Mouse (Mus musculus) left cerebral cortex, postnatal 36 days (tissue): ENCODE results near the gene Chn2. TPM values are rescaled to one million over a fixed set of nuclear protein-coding genes. Genes with fewer than 3 reads are reported as not detected.

Experiments used
- DNase-seq, 2 experiments: peaks; one replicate each; pipeline ENCODE4 v3.0.0; 2021 to 2022; ENCODE audit warnings: low spot score in 2 of 2, mixed read lengths in 1 of 2
- intact Hi-C: fragments of 180-260 bp; cut with DNase I; formaldehyde crosslinking; loops from one replicate; pipeline ENCODE4 v1.15.1; 2025
- total RNA-seq, 2 experiments: library from RNA; stranded (reverse); gene quantifications; 2 replicates each; pipeline ENCODE4 v1.2.3; 2021

The Chn2 gene
- total RNA-seq, 2 experiments from 2014 or later, result 42.5 to 44.8 TPM

- intact Hi-C loops, result no loop called here
- DNase-seq, result no peak
Measured at GRCm38 (mm10) chr6:54251401-54252191, 212.2 kb downstream of the Chn2 start.

- DNase-seq, result peak; percentile 29 to 30
Measured at GRCm38 (mm10) chr6:54253206-54253605, 213.9 kb downstream of the Chn2 start.

GRCm38 (mm10) chr6:54253881-54254280 is 214.5 kb downstream of the Chn2 start:
- DNase-seq, result peak; percentile 42 to 45
- intact Hi-C loops, result no loop called here

More at GRCm38 (mm10) chr6:54253206-54253605, 213.9 kb downstream of the Chn2 start:
- intact Hi-C loops, result no loop called here

DNA sequence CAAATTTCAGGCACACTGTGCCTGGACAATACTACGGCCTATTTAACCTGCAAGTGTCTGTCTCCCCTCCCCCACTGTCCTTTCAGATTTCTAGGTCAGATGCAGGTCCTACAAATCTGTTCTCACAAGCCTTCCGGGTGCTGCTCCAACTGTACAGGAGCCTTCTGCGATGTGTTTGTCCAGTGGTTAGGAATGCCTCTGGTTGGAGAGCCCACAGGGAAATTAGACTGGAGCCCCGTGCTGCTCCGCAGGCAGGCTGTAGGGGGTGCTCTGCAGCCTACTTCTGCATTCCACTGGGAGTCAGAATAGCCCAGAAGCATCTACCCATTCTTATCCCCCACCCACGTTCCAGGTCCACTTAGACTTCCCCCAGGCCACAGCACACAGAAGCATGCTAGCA is 215.4 kb downstream of the Chn2 start:
- no peak for DNase-seq
- intact Hi-C loops, result loop anchor here (5.0 kb wide), 1 partner anchor 113 kb away; no protein-coding TSS in a partner anchor

DNA sequence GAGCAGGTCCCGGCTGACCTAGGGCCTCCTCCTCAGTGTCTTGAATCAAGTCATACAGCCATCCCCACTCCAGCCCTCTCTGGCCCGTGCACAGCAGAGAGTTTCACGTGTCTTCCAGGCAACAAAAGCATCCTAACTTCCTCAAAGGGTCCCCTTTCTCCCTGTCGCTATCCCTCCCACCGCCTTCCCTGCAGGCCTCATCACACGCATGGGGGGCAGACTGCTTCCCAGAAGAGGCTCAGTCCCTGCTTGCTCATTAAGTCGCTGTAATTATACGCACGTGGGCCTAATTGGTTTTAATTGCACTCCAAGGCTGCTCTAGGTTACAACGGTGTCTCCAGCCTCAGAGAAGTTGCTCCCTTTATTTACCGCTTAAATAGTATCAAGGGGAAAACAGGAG is 216.0 kb downstream of the Chn2 start:
- no peak for DNase-seq
- intact Hi-C loops, result loop anchor here (5.0 kb wide), 1 partner anchor 112 kb away; no protein-coding TSS in a partner anchor

DNA sequence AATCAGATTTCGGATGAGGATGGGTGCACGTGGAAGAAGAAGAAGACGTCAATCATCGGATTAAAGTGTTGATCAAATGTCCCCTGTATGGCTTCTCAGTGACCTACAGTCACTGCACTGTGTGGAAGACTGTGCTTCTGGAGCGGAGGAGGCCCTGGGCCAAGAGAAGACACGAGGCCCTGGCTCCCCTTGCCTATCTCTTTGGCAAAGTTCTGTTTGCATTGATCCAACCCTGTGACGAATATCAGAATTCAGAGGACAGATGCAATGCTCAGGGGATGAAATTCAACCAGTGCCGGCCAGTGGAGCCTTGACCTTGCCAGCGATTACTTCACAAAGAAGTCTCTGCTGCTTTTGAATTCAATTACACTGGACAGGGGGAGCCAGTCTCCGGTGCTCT is 217.0 kb downstream of the Chn2 start:
- intact Hi-C loops, result loop anchor here (5.0 kb wide), 1 partner anchor 111 kb away; no protein-coding TSS in a partner anchor
- DNase-seq, result no peak

DNA sequence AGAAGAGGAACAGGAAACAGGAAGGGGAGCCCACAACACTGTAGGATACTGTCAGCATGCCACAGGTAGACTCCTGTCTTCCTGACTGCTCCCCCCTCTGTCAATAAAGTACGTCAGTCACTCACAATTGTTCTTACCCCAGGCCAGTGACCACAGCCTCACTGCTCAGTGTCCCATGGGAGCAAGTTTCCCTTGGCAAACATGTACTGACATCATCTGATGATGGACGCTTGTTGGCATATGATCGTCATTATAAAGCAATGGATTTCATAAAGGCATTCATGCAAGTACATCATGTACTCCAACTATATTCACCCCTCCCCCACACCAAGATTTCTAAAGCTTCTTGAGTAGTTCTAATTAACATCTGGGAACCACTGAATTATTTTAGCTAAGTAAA is 218.2 kb downstream of the Chn2 start:
- no peak for DNase-seq
- intact Hi-C loops, result loop anchor here (5.0 kb wide), 1 partner anchor 110 kb away; no protein-coding TSS in a partner anchor

DNA sequence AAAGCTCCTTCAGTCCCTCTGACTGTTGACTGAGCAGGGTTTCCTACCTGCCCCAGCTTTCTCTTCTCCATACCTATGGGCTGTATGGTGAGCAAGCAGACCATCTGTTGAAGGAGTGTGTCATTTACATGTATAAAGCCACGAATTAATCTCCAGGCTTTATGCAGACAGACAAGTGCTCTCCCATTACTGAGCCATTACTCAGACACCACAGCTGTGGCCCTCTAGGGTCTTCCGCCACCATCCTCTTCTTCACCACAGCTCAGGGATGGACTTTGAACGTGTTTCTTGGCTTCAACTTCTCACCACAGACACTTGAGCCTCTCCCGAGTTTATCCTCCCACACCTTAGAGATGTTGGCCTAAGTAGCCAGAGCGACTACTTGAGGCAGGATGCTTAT is 219.1 kb downstream of the Chn2 start:
- DNase-seq, result no peak
- intact Hi-C loops, result loop anchor here (5.0 kb wide), 1 partner anchor 109 kb away; no protein-coding TSS in a partner anchor

DNA sequence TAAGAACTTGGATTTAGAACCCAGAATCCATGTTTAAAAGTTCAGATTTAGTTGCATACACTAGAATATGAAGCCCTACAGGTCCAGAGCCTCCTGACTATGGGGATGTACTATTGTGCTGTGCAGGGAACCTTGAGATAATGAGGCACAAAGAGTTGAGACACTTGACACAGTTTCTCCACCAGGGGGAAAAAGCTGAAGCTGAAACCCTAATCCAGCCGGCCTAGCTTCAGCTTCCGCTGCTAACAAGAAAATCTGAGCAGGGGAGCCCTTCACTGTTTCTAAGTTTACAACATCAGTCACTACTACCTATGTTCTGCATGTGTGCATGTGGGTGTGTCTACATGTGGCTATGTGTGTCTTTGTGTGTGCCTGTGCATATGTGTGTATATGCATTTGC is 223.4 kb downstream of the Chn2 start:
- no peak for DNase-seq
- intact Hi-C loops, result no loop called here

DNA sequence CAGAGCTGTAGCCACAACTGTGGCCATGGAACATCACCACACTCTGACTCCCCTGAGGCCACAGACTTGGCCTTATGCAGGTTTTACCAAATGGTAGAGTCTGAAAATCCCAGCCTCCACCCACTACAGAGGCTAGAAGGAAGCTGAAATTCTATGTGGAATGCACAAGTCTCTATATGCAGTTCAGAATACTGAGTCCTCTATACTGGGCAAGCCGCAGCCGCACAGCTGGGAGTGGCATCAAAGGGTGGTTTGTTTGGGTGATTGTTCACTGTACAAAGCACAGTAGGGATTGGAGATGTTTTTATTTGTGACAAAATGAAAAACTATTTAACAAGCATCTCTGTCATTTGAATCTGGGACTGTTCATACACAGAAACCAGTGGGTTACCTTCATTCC is 224.5 kb downstream of the Chn2 start:
- intact Hi-C loops, result no loop called here
- no peak for DNase-seq

- intact Hi-C loops, result no loop called here
- DNase-seq, result no peak
Measured at GRCm38 (mm10) chr6:54264537-54264936, 225.2 kb downstream of the Chn2 start.

- intact Hi-C loops, result no loop called here
- no peak for DNase-seq
Measured at GRCm38 (mm10) chr6:54265384-54265783, 226.0 kb downstream of the Chn2 start.

GRCm38 (mm10) chr6:54272556-54273378 is 233.4 kb downstream of the Chn2 start:
- no peak for DNase-seq
- intact Hi-C loops, result no loop called here

DNA sequence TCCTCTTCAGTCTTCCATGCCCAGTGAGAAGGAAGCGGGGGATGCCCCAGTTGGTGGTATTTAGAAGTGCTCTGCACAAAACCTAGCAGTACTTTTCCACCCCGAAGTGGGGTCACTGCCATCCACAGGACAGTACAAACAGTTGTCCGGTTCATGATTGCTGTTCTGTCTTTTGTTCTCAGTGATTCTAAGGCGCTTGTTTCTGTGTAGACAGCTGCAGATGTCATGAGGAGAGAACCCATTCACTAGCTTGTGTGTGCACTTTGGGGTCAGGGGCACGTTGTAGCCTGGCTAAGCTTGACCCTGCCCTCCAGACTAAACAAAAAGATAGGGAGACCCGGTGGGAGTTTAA is 234.0 kb downstream of the Chn2 start:
- intact Hi-C loops, result no loop called here
- DNase-seq, result no peak

- DNase-seq, result no peak
- intact Hi-C loops, result no loop called here
Measured at GRCm38 (mm10) chr6:54277234-54277633, 237.9 kb downstream of the Chn2 start.

GRCm38 (mm10) chr6:54277828-54278227 is 238.5 kb downstream of the Chn2 start:
- DNase-seq, result no peak
- intact Hi-C loops, result no loop called here

DNA sequence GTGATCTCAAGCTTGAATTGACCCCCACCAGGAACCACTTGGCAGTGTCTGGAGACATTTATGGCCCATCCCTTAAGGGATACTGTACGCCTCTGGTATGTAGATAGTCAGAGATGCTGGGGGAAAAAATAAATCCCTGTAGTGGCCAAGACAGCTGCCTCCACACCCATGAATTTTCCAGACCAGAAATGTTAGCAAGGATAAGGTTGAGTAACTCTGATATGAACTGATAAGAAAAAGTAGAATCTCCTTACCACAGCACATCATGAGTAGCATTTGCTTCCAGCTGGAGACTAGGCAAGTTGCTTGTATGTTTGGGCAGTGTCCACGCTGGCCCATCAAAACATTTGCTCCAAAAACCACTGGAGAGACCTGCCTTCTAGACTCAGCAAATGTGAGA is 239.3 kb downstream of the Chn2 start:
- intact Hi-C loops, result no loop called here
- no peak for DNase-seq

- intact Hi-C loops, result no loop called here
- no peak for DNase-seq
Measured at GRCm38 (mm10) chr6:54279391-54279790, 240.0 kb downstream of the Chn2 start.

GRCm38 (mm10) chr6:54280248-54280647 is 240.9 kb downstream of the Chn2 start:
- DNase-seq, result no peak
- intact Hi-C loops, result no loop called here

- DNase-seq, result no peak
- intact Hi-C loops, result no loop called here
Measured at GRCm38 (mm10) chr6:54283299-54283698, 243.9 kb downstream of the Chn2 start.
